Mouse (Mus musculus): ENCODE results near the gene Slco2a1.

Slco2a1 gene

DNA sequence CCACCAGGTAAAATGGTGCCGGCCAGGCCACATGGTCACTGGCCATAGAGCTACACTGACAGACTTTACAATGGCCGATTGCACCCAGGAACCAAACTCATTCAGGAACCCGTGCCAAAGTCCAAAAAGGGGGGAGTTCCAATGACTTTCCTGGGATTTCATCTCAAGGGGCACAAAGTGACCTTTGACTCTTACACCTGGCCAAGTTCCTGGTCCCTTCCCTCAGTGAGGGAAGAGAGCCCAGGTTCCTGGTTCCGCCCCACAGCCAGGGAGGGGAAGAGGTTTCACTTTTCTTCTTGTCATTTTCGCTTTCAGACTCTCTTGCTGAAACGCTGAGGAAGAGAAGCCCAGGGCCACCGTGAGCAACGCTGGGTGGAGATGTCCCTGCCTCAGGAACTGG, at the start of gene Slco2a1:
TSS of gene Slco2a1 (plus strand) at position 251 of the 400 bp plus-strand sequence.
- no peak for DNase-seq (ENCODE audit: low read depth, low spot score)

DNA sequence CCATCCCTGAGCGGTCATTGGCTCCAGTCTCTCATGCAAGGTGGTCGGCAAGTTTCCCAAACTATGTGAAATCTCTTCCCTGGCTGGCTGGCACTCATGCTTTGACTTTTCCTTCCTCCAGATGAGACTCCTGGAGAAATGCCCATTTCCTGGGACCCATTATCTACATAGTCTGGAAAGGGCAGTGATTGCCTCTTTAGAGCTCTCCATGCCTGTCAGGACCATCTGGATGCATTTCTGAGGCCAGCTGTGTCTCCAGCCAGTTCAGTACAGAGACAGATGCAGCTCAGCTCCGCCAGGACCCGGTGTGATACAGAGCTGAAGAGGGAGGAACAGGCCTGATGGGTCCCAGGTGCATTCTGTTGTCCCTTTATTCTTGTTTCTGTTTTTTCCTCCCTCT, 46.3 kb upstream of the Slco2a1 start:
- DNase-seq (ENCODE audit: low read depth, low spot score), result peak; percentile 3

DNA sequence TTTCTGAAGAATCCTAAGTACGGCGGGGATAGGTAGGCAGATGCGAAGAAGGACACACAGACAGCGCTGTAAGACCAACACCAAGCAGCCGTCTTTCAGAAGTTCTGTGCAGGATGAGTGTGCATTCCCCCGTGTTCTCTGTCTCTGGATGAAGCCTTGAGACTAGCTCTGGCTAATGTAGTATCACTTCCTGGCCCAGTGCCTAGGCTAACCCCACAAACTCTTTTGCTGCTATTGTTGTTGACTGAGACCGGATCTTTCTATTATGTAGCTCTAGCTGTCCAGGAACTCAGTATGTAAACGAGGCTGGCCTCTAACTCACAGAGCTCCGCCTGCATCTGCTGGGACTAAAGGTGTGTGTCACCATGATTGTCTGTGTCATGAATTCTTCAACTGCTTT, 43.6 kb upstream of the Slco2a1 start:
- no peak for DNase-seq (ENCODE audit: low read depth, low spot score)

DNA sequence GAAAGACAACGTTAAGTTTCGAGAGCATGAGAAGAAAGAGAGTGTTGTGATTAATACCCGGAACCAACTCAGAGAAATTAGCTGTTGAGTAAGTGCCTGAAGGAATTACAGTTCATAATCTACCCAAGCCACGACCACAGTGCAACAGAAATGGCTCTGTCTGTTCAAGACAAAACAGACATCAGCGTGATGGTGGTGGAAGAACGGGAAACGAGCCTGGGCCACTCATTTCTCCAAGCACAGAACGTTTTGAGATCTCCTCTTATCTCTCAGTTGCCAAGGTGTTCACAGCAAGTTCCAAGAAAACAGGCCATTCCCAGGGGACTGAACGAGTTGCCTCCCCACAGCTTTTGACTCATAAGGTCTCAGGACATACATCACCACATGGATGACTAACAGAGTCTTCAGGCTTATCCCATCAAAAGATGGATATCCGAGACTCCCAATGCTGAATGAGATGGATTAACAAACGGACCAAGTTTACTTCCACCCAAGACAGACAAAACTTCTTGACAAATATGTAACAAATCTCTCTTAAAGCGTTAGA, 42.0 kb upstream of the Slco2a1 start:
- DNase-seq (ENCODE audit: low read depth, low spot score), result peak; percentile 7

DNA sequence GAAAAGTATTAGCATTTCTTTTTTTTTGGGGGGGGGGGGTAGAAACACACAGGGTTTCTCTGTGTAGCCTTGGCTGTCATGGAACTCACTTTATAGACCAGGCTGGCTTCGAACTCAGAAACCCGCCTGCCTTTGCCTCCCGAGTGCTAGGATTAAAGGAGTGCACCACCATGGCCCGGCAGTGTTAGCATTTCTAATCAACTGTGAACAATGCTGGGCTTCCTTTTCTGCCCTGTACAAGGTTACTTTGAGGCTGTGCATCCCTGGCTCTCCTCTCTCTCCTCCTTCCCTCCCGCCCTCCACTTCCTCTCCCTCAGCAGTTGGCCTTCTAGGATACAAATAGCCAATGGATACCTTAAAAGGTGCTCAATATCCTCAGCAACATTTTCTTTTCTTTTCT, 39.8 kb upstream of the Slco2a1 start:
- DNase-seq (ENCODE audit: low read depth, low spot score), result no peak

DNA sequence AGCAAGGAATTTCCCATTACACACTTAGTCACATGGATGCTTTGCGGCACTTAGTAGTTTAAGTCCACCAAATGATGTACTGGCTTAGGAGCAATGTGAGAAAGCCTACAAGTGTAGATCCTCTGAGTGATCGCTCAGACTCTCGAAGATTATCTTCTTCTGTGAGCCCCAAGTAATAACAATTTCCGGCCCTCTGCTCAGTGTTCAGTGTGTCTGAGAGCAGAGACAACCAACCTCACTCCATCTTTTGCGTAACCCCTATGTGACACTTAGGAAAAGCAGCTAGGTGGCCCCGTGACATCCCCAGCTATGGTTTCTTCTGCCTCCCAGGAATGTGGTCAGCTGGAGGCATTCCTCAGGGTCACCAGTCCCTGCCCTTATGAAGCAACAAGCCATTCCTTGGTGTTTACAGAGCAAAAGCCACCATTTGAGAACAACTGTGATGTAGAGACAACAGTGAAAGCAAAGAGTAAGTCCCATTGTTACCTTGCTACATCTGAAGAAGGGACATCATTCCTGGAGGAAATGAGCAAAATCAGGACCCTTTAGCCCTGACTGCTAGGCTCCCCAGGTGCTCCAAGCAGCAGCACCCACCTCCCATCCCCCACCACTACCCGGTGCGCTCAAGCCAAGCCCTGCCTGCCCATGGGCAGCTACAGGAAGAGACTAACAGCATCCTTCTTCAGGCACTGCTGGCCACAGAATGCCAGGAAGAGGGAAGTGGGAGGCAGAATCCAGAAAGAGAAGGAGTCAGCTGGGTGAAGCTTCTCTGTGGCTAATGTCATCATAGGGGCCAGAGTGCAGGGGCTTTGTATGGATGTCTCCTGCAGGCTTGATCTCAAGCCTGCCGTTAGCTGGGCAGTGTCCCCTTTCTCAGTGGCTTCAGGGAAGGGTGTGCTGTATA, 37.2 kb upstream of the Slco2a1 start:
- DNase-seq (ENCODE audit: low read depth, low spot score), result no peak

DNA sequence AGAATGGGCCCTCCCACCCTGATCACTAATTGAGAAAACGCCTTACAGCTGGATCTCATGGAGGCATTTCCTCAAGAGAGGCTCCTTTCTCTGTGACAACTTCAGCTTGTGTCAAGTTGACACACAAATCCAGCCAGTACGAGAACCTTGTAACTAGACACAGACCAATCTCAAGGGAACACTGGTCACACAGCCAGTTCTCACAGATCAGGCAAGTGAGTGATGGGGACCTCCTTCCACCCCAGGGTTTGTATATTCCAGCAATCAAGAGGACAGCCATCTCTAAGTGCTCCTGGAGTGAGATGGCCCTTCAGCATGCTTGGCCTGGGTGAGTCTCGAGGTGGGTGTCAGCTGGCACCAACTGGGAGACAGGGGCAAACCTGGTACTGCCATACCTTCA, 32.6 kb upstream of the Slco2a1 start:
- DNase-seq (ENCODE audit: low read depth, low spot score), result no peak

DNA sequence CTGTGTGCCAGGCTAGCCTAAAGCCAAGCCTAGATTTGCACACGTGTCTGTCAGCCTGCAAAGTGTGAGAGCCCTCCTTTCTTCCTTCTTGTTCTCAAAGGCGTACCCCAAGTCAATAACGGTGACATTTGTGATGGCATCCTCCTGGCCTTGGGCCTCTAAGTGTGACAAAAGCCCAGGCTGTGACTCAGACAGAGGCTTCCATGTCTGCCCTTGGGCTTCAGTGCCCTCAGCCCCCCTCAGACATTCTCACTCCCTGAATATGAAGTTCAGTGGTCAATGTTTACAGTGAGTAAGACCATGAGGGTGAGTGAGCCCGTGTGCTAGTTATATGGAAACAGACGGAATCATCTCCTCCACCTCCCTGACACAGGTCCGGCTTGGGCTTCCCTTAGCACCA, 29.8 kb upstream of the Slco2a1 start:
- DNase-seq (ENCODE audit: low read depth, low spot score), result no peak

DNA sequence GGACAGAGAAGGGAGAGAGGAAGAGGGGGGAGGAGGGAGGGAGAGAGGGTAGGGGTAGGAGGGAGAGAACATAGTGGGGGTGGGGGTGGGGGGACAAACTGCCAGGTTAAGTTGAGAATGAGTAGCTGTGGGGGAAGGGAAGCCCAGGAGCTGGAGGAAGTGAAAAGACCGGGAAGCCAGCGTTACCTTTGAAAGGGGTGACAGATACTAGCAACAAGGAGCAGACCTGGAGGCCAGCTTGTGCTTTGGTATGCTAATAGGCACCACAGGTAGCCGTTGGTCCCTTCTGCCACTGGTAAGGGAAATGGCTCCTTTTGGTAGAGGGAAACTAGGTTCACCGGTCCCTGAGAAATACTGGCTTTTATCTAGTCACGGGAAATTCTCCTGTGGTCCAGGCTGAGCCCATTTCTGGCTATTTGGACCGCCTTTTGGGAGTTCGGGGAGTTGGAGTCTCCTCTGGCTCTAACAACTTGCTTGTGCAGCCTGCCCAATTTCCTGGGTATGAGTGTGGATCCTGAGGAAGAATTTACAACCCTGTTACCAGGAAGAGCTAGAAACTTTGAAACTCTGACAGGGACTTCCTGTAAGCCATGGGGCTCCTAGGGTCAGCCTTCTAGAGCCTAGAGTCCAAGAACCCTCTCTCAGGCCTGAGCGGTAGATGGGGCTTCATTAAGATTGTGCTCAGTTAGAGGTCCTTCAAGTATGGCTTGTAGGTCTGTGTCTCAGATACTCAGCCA, 27.0 kb upstream of the Slco2a1 start:
- no peak for DNase-seq (ENCODE audit: low read depth, low spot score)

DNA sequence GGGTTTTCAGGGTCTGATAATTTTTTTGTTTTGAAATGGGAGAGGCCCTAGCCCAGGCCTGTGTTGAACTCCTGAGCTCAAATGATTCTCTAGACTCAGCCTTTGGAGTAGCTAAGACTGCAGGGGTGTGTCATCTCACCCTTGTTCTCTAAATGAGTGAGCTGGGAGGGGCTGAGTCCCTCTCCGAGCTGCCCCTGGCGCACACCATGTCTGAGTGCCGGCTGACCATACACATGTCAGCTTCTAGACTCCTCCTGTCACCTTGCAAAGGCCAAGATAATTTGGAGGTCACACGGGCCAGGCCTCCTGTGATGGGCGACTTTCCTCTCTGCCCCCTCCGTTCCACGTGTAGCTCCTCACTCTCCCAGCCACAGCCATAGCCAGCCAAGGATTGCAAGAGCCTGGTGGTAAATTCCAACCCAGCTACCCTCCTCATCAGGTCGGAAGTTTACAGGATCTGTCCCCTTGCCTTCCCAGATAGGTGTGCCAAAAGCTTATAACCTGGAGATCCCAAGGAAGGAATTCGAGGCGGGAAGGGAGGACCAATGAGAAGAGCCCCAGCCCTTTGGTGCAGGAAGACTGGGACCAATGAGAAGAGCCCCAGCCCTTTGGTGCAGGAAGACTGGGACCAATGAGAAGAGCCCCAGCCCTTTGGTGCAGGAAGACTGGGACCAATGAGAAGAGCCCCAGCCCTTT, 26.3 kb upstream of the Slco2a1 start:
- DNase-seq (ENCODE audit: low read depth, low spot score), result no peak

DNA sequence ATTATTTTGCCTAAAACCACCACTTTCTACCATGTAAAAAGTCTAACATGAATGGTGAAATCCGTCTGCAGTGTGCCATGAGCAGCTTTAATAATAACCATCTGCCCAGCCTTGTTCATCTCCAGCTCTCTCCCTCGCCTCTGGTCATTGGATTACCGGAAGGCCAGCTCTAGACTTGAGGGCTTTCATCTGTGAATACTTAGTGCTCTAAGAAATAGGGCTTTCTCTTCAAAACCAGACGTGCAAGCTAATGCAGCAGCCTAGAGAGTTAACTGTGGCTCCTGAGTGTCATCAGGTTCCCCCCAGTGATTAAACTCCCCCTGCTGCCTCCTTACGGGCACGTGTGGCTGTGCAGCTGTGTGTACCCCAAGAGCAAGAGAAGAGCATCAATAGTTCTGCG, 25.2 kb upstream of the Slco2a1 start:
- no peak for DNase-seq (ENCODE audit: low read depth, low spot score)

DNA sequence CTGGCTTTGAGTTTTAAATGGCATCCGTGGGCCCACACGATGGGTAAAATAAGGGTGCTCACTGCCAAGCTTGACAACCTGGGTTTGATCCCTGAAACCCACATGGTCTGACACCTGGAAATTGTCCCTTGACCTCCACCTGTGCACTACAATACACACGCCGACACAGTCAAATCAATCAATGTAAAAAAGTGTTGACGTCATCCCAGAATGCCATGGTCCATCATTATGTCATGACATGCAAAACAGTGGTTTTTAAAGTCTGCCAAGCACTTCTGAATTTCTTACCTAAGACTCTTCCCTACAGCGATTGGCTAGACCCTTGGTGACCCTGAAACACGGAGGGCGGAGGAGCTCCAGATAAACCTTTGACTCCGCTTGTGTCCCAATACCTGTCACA, 23.9 kb upstream of the Slco2a1 start:
- DNase-seq (ENCODE audit: low read depth, low spot score), result no peak

DNA sequence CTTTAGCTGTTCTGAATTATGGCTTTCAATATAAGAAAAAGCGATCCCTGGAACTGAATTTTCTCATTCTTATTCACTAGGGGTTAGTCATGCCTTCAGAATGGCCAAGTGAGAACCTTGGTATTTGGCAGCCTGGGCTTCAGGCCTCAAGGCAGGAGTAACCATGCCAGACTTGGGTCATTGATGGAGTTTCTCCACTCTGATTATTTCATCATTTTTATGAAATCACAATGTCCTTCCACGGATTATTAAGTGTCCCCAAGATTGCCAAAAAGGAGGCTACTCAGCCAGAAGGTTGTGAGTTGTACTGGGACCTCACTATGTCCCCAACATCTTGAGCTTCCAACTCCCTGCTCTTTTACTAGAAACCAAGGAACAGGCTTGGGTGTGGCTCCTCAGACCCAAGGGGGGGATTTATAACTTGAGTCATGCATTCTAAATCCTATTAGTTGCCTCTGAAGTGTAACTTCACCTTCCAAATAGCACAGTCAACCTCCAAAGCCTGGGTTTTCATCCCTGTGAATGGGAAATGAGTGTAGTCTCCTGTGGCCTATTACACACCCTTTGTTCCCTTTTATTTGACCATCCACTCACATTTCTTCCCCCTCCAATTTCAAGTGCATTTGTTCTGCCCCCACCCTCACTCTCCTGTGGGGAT, 16.0 kb upstream of the Slco2a1 start:
- DNase-seq (ENCODE audit: low read depth, low spot score), result peak; percentile 86

DNA sequence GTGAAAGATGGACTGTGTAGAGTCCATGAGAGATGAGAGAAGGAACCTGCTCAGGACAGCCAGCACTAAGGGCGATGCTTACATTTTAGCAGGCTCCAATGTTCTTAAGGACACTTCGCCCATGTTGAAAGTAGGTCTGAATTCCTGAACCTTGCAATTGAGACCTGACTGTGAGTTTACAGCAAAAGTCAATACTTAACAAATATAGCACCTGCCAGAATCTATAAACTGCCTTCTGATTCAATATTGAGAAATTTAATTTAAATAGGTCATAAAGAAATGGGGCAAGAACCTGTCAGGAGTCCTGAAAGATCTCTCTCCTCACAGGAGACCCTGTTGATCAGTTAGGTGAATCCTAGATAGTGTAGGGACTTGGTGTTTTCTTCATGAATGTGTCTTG, 12.6 kb upstream of the Slco2a1 start:
- no peak for DNase-seq (ENCODE audit: low read depth, low spot score)

DNA sequence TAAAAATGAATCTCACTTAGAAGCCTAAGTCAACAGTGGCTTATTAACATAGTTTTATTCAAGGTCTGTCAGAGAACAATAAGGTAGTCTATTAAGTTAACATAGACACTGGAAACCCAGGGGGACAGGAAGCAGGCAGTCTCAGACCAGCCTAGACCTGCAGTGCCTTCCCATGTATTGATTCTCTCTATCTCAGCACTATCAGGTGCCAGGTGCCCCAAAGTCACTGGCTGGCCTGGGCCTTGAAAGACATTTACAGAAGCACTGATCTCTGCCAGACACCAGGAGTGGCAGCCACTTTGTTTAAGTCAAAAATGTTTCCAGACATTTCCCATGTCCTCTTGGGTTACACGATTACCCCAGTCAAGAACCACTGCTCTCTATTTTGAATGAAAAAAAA, 11.4 kb upstream of the Slco2a1 start:
- no peak for DNase-seq (ENCODE audit: low read depth, low spot score)

DNA sequence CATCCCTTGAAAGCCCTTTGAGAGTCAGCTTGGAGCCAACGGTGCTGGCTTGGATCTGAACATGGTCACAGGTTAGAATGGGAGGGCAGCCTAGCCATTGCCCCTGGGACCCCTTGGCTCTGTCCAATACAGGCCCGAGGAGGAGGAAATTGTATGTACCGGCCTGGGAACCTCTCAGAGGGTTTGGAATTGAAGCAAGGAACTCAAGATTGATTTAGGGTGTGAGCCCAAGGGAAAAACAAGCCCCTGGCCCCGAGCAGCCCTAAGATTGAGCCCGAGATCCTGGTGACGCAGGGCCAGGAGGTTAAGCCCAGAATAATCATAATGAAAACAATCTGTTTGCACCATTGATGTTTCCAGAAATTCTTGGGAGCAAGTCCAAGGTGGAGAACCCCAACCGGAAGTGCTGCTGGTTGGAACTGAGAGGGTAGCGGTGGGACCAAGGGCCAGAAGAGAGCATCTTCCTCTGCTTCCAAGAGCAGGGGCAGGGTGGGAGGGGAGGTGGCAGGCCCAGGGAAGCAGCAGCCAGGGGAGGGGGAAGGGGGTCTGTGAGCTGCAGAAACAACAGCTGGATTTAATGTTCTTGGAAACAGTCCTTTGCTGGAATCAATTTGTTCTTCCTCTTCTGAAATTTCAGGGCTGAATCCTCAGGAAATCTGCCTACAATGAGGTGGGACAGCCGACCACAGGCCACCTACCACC, 10.6 kb upstream of the Slco2a1 start:
- peak; percentile 82 for DNase-seq (ENCODE audit: low read depth, low spot score)

DNA sequence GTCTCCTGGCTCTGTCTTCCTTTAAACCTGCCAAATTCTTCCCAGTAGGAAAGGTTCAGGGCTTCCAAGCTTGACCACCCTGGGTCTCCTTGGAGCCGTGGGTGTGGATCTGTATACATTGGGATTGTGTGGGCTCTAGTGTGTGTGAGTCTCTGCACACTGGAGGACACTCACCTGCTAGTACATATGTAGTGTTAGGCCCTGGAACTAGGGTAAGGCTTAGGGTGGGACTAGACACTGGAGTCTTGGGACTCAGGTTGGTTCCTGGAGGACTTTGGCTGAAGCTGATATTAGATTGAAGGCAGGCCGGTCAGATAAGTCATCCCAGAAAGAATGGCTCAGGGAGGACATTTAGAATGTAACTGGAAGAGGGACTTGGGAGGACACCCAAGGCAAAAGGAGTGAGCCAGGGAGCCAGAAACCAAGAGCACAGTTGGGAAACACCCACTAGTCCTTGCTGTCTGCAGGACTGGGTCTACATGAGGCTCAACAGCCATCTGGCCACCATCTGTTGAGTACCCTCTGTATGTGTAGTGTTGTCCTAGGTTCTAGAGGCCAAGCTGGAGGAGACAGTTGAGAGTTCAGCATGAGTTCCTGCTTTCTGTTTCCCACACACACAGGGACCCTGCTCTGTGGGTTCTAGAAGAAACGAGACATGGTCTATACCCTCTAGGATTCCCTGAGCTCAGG, 9.4 kb upstream of the Slco2a1 start:
- DNase-seq (ENCODE audit: low read depth, low spot score), result peak; percentile 46

DNA sequence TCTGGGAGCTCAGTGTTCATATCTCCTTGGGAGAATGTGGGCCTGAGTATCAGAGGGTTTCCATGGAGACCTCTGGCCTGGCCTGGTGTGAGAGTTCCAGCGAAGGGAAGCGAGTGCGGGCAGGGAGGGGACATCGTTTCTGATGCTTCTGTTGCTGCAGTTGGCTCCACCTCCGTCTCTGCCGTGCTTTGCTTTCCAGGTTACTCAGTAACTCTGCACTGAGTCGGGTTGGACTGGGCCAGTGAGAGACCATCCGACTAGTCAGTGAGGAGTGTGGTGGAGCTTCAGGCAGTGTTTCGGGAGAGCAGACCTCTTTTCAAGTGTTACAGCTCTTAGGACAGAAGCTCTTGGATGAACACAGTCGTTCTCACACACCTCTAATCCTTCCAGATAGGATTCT, 8.6 kb upstream of the Slco2a1 start:
- no peak for DNase-seq (ENCODE audit: low read depth, low spot score)

DNA sequence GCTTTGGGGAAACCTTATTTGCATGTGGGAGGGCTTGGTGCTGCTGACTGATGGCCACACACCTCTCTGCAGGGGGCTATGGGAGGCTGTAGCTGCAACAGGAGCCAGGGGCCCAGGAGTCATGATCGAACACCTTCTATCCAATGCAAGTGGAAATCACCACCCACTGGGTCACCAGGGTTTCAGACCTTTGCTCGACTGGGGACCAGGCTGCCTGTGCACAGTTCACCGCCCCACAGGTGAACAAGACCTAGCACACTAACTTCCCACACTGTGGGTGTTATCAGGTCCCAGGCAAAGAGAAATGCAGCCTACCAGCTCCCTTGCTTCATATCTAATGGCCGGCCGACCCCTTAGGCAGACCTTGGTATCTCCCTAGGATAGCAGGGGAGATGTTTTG, 8.1 kb upstream of the Slco2a1 start:
- no peak for DNase-seq (ENCODE audit: low read depth, low spot score)

DNA sequence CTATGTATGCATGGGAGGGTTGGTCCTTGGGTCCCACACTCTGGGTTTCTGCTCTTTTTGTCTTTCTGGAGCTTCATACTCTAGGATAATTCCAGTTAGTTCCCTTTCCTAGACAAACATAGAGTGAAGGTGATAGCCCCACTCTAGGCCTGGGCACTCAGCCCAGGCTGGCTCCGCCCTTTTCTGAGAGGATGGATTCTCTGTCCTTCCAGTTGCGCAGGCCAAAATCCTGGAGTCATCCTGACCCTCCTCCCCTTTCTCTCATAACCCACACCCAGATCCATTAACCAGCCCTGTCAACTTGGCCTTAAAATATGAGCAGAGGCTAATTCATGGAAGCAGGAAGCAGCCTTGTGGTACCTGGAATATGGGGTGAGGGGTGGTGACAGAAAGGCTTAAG, 6.7 kb upstream of the Slco2a1 start:
- peak; percentile 43 for DNase-seq (ENCODE audit: low read depth, low spot score)

Data from skeletal muscle tissue, adult 2 months (tissue).